In the genomic region with DNA sequence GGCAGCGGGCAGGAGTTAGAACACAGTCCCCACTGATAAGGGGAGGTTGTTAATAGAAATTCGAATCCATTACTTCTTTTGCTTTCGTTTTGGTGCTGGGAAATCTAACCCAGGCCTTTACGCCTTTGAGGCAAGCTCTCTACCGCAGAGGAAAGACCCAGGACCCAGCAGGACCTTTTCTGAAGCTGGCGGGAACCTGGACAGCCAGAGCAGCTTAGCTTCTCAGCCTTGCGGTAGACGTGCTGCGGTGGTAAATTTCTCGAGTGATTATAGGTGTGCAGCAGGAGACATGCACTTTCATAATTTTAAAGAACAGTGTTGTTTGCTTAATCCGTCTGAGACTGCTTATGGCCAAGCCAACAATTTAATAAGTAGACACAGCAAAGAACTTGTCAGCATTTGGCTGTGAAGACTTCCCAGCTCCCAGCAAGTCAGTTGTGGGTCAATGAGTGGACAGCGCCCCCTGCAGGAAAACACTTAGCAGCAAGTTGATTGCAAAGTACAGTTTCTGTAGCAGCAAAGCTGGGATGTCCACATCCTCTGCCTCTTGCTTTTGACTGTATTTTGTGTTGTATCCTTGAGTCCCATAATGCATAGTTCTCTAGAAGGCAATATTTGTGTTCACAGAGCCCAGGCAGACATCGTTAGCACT, we compare ENCODE assay signal across 8 mouse cellular contexts. TPM values are rescaled to one million over a fixed set of nuclear protein-coding genes. Genes with fewer than 3 reads are reported as not detected.
DNase-seq lines count a peak whose midpoint lies in the region; ATAC-seq lines count a peak whose summit lies in the region.

No protein-coding gene starts in this region.

- H3K27me3 ChIP-seq in forebrain, embryonic 14.5 days (replicated peaks; ENCODE audit: control insufficient read depth, insufficient read depth, low read length): no peaks in the 10 kb centered on the region
- H3K27me3 ChIP-seq in lung, embryonic 15.5 days: no peaks in the 10 kb centered on the region

- intact Hi-C loops in heart, postnatal 25 days (cut with DNase I): loop anchor here (1.0 to 10.0 kb wide), 4 partner anchors 34 to 397 kb away; partner anchors contain the start of gene Col23a1

- WGBS in forebrain, embryonic 14.5 days: 35% methylated on average over 13 of the region's 13 CpGs
- WGBS in lung, embryonic 15.5 days: 27% methylated on average over 13 of the region's 13 CpGs

- no peaks in the 10 kb centered on the region for H3K9me3 ChIP-seq in forebrain, embryonic 14.5 days (replicated peaks; ENCODE audit: control insufficient read depth, low read length)
- no peaks in the 10 kb centered on the region for H3K9me3 ChIP-seq in lung, embryonic 15.5 days

- H3K4me3 ChIP-seq in forebrain, embryonic 14.5 days (ENCODE audit: low read depth, low read length): no peak overlapping the region
- H3K4me3 ChIP-seq in lung, embryonic 15.5 days: no peak overlapping the region

- 0 out of 2 replicates have a peak overlapping the region, but pooled peaks have one; percentile 8 for H3K4me2 ChIP-seq in forebrain, embryonic 14.5 days (ENCODE audit: low read length)
- peak overlapping the region; percentile 39 for H3K4me2 ChIP-seq in lung, embryonic 15.5 days

- peaks cover 8% of the 10 kb centered on the region; the same call in 1 of the 2 replicates for H3K36me3 ChIP-seq in forebrain, embryonic 14.5 days (ENCODE audit: control insufficient read depth, insufficient read depth, low read length)
- peaks cover 9% of the 10 kb centered on the region for H3K36me3 ChIP-seq in lung, embryonic 15.5 days

- H3K4me1 ChIP-seq in forebrain, embryonic 14.5 days (ENCODE audit: control insufficient read depth, insufficient read depth, low read length): no peaks in the 10 kb centered on the region
- no peaks in the 10 kb centered on the region for H3K4me1 ChIP-seq in lung, embryonic 15.5 days

- no peak overlapping the region for H3K9ac ChIP-seq in forebrain, embryonic 14.5 days (ENCODE audit: low read length)
- H3K9ac ChIP-seq in lung, embryonic 15.5 days: no peak overlapping the region

- DNase-seq in MEL-GATA-1-ER (ENCODE audit: extremely low read depth, low read depth): peak; percentile 71
- DNase-seq in c-Kit-positive CD71-negative TER-119-negative erythroid progenitor cells, embryonic 14.5 days (ENCODE audit: low read depth): peak; percentile 82
- DNase-seq in forebrain, embryonic 14.5 days (ENCODE audit: low spot score): peak; percentile 83
- peak; percentile 57 for DNase-seq in heart, postnatal 25 days (ENCODE audit: low spot score)
- DNase-seq in layer of hippocampus, adult 8-10 months (ENCODE audit: low spot score in 2 of 2): peak; percentile 74 to 87
- peak; percentile 86 for DNase-seq in right cerebral cortex, adult 18-20 months
- peak; percentile 81 to 82 for DNase-seq in urinary bladder, adult 18-20 months (ENCODE audit: low spot score in 2 of 2)

- ATAC-seq in forebrain, embryonic 14.5 days: 0 out of 2 replicates have a peak, but pooled peaks have one; percentile 32
- peak; percentile 59; the same call in 1 of the 2 replicates for ATAC-seq in lung, embryonic 15.5 days (ENCODE audit: borderline replicate concordance, extremely low read depth, low FRiP score, low TSS enrichment)

- H3K27ac ChIP-seq in forebrain, embryonic 14.5 days (ENCODE audit: low read depth, low read length): no peak overlapping the region
- no peak overlapping the region for H3K27ac ChIP-seq in lung, embryonic 15.5 days

RNA-seq across cellular contexts. Expression of gene 0610009B22Rik, which starts 7.2 kb away (rescaled TPM):
- 97.8 and 108 TPM in 2 replicates for polyA plus RNA-seq in forebrain, embryonic 14.5 days (2014; fragmentation: Nextera tagmentation; extraction: Ambion mirVana)
- 10 to 100 TPM; 35.1 to 36.7 TPM for total RNA-seq in heart, postnatal 25 days (2021)
- total RNA-seq in layer of hippocampus, adult 8-10 months (2022): 10 to 100 TPM; 32.5 to 42.6 (median 34.8) TPM
- 98.9 and 99.4 TPM in 2 replicates for polyA plus RNA-seq in lung, embryonic 15.5 days (2015; fragmentation: Nextera tagmentation; extraction: Ambion mirVana)

RNA-seq across cellular contexts. Expression of gene D930048N14Rik, which starts 30.7 kb away (rescaled TPM):
- 0.44 and 0.61 TPM in 2 replicates for polyA plus RNA-seq in forebrain, embryonic 14.5 days (2014; fragmentation: Nextera tagmentation; extraction: Ambion mirVana)
- under 1 TPM; 0.50 to 0.68 TPM for total RNA-seq in heart, postnatal 25 days (2021)
- 1 to 10 TPM; 1.3 to 2.5 (median 2.0) TPM for total RNA-seq in layer of hippocampus, adult 8-10 months (2022)
- polyA plus RNA-seq in lung, embryonic 15.5 days (2015; fragmentation: Nextera tagmentation; extraction: Ambion mirVana): 2.7 and 3.9 TPM in 2 replicates

RNA-seq across cellular contexts. Expression of gene N4bp3, which starts 30.8 kb away (rescaled TPM):
- polyA plus RNA-seq in forebrain, embryonic 14.5 days (2014; fragmentation: Nextera tagmentation; extraction: Ambion mirVana): 6.6 and 9.9 TPM in 2 replicates
- total RNA-seq in heart, postnatal 25 days (2021): 10 to 100 TPM; 11.6 to 16.1 TPM
- total RNA-seq in layer of hippocampus, adult 8-10 months (2022): 10 to 100 TPM; 15.0 to 18.9 (median 15.7) TPM
- 46.2 and 46.6 TPM in 2 replicates for polyA plus RNA-seq in lung, embryonic 15.5 days (2015; fragmentation: Nextera tagmentation; extraction: Ambion mirVana)

RNA-seq across cellular contexts. Expression of gene Rmnd5b, which starts 45.8 kb away (rescaled TPM):
- polyA plus RNA-seq in forebrain, embryonic 14.5 days (2014; fragmentation: Nextera tagmentation; extraction: Ambion mirVana): 77.0 and 86.4 TPM in 2 replicates
- total RNA-seq in heart, postnatal 25 days (2021): 10 to 100 TPM; 14.1 to 17.2 TPM
- 10 to 100 TPM; 52.4 to 58.6 (median 55.4) TPM for total RNA-seq in layer of hippocampus, adult 8-10 months (2022)
- 43.7 and 43.8 TPM in 2 replicates for polyA plus RNA-seq in lung, embryonic 15.5 days (2015; fragmentation: Nextera tagmentation; extraction: Ambion mirVana)
